Mouse (Mus musculus): ENCODE measurements around the gene Fmo9. TPM values are rescaled to one million over a fixed set of nuclear protein-coding genes. Genes with fewer than 3 reads are reported as not detected.

The Fmo9 gene
- total RNA-seq (2023): not detected

DNA sequence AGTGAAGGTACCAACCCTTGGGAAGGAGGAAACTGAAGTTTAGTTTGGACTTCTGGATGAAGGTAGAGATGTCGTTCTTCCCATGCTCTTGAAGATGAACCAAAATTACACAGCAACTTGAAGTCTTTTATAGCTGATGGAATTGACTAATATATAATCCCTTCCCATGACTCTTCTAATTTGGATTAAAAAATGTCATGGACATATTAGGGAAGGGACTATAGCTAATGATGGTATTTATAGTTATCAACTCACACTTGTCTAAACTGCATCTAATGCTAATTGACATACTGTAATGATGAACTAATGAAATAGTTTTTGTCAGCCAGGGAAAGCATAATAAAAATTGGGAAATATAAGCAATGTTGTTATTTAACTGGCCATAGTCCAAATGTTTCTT, at the start of gene Fmo9:
Gene Fmo9, minus strand, starts transcription at position 101 of the 400 bp plus-strand sequence.

DNA sequence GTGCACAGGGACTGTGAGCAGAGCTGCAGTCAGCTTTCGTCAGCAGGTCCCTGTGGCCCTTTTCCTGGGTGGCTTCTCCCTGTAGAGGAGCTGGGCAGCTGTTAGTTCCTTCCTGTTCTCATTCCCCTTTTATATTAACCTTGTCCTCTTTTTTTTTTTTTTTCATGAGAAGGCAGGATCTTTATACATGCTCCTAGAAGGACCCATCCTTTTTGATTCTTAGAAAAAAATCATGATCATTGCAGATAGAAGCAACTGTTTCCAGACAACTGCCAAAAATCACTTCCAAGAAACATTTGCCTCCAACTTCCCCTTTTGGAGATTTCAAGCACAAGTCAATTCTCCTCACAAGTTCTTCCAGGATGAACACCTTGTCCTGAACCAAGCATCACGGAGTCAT, 34.1 kb downstream of the Fmo9 start, which contains the start of gene Gm4847:
Gene Gm4847, minus strand, starts transcription at position 101 of the 400 bp plus-strand sequence.

Other genes with a start within 250 kb of the Fmo9 start
- not detected for gene Gm4846, start 184.3 kb downstream of the Fmo9 start, total RNA-seq (2023)
- gene Gm4847, start 34.2 kb downstream of the Fmo9 start, total RNA-seq (2023): not detected